Mouse (Mus musculus) bone marrow, adult 2 months (tissue): ENCODE measurements at regions not wholly inside any gene's neighbourhood (a gene's known extent, or its start where the extent isn't known, plus 50 kb on each side); places are given as distances from the start of the nearest gene placed in this dataset.

Source experiments
- H3K27ac ChIP-seq: fragments of 200-500 bp; 2 replicates; pipeline ENCODE4 v1.5.1; 2012; ENCODE audit warnings: low read depth, mild to moderate bottlenecking, control low read depth, inconsistent platforms, low read length; ENCODE audit not compliant: control insufficient read depth, poor library complexity, insufficient read depth
- H3K4me1 ChIP-seq: fragments of 200-500 bp; 2 replicates; pipeline ENCODE4 v1.6.1; 2011; ENCODE audit warnings: low read length; ENCODE audit not compliant: control insufficient read depth, insufficient read depth
- H3K4me3 ChIP-seq: fragments of 200-500 bp; replicated peaks from 2 replicates; pipeline ENCODE3; 2011; ENCODE audit warnings: mild to moderate bottlenecking, low read depth, low read length, control low read depth; ENCODE audit not compliant: control insufficient read depth
- CTCF ChIP-seq: fragments of 200-500 bp; IDR thresholded peaks from 2 replicates; pipeline ENCODE4 v1.5.1; 2011; ENCODE audit warnings: low read length, control low read depth; ENCODE audit not compliant: control insufficient read depth, insufficient read depth
- POLR2A ChIP-seq: fragments of 200-500 bp; IDR thresholded peaks from 2 replicates; pipeline ENCODE4 v1.6.1; 2011; ENCODE audit warnings: low read depth, mild to moderate bottlenecking, control low read depth, low read length, borderline replicate concordance; ENCODE audit not compliant: control insufficient read depth
- WGBS: fragments of 180-500 bp; shearing (Covaris S2); methylation state at CpG from one replicate; pipeline ENCODE4 v1.1.7; 2018; 5-methylcytosine and 5-hydroxymethylcytosine counted together

DNA sequence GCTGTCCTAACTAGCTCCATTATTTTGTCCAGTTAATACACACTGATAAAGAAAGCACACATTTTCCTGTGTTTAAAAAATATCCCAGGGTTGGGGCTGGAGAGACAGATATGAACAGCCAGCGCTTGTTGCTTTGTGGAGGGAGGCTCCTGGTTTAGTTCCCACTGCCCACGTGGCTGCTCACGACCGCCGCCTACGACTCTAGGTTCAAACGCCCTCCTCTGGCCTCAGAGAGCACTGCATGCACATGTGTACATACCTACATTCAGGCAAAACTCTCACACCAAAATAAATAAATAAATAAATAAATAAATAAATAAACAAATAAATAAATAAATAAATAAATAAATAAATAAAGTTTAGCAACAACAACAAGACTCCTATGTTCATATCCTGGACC is 104.8 kb downstream of the Gm525 start:
- TF ChIP-seq CTCF (no peak), POLR2A (no peak)
- Histone ChIP-seq H3K4me1 (no peaks in the 10 kb centered on the region), H3K4me3 (no peak overlapping the region), H3K27ac (no peak overlapping the region)
- 89% methylated on average over 7 of the region's 7 CpGs for WGBS

DNA sequence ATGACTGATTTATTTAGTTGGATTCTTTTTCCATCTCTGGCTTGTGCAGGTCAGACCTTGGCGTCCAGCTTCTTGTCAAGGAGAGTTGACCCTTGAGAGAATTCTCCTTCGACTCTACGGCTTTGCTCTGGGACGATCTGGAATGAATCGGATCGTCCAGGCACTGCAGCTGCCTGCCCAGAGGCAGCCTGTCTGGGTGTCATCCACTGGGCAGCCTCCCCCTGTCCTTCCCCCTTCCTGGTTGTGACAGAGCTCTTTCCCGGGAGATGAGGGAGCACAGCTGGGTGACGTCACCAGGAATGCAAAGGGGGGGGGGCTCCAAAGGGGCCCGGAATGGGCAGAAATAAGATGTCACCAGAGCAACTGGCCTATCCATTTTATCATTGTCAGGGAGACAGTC is 101.9 kb downstream of the Gm525 start:
- Histone ChIP-seq H3K27ac (no peak overlapping the region), H3K4me3 (no peak overlapping the region), H3K4me1 (no peaks in the 10 kb centered on the region)
- TF ChIP-seq CTCF (no peak), POLR2A (no peak)
- WGBS, result 19% methylated on average over 9 of the region's 9 CpGs

DNA sequence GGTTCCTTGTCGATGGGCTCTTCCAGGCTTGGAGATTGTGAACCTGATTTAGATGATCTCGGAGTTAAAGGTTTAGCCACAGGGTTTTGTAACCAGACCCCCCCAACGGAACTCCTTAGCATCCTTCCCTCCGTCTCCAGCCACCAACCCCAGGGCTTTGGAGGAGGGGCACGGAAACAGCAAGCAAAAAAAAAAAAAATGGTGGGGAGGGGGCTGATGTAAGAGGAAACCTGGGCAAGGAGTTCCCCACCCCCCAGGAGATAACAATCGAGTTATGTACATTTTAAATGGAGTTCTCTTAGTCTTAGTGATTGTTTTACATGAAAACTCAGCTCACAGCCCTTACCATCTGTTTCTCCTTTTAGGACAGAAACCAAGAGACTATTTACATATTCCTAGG is 101.3 kb downstream of the Gm525 start:
- Histone ChIP-seq H3K4me3 (no peak overlapping the region), H3K4me1 (no peaks in the 10 kb centered on the region), H3K27ac (no peak overlapping the region)
- TF ChIP-seq CTCF, result no peak
- no peak for TF ChIP-seq POLR2A
- 36% methylated on average over 6 of the region's 6 CpGs for WGBS

DNA sequence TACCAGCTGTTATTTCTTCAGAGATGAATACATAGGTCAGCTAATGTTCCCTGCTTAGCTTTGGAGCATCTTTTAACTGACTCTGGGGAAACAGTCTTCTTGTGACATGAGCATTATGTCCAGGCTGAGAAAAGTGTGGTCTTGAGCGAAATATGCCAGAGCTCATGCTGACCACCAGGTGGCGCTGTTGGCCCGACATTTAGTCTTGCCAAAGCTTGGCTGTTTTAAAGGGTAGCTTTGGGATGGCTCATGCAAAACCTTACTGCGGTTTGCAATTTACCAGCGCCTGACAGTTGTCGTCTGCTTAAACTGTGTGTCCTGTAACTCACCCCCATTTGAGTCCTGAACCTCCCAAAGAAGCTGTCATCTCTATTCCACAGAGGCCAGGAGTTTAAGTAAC is 91.6 kb downstream of the Gm525 start:
- TF ChIP-seq POLR2A (no peak), CTCF (peak; percentile 93)
- Histone ChIP-seq H3K27ac (no peak overlapping the region), H3K4me3 (no peak overlapping the region), H3K4me1 (no peaks in the 10 kb centered on the region)
- WGBS, result 11% methylated on average over 6 of the region's 6 CpGs

DNA sequence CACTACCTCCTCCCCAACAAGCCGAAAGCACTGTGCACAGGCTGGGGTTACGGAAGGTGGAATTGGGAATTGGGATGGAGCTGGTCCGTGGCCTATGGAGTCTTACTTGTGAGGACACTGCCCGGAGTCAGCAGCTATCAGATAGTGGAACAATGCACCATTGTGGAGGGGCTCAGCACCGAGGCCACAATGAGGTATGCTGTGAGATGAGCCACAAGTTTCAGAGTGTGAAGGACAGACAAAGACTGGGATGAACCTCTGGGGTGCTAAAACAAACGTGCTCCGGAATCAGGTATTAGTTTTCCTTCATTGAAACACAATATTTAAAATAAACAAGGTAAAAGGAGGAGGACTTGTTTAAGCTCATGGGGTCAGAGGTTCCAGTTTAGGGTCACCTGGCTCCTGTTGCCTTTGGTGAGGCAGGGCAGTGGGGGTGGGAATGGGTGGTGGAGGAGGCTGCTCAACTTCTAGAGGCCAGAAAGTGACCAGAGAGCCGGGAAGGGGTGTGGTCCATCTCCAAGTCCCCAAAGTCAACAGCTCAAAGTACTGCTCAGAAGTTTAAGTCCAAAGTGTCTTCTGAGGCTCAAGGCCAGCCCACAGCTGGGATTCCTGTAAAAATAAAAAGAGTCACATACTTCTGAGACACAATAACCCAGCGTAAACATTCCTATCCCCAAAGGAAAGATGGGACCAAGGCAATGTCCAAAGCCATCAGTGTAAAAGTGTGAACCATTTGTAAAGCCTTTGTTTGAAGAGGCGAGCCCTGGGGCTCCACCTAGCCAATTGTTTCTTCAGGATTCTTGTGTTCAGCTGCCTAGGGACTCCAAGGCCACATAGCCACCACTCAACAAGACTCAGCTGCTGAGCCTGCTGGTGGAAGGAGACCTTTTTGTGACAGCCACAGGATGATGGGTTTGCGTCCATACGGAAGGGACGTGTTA is 80.1 kb downstream of the Gm525 start:
- H3K4me3 ChIP-seq, result no peak overlapping the region
- TF ChIP-seq POLR2A (no peak), CTCF (no peak)
- no peaks in the 10 kb centered on the region for H3K4me1 ChIP-seq
- H3K27ac ChIP-seq, result no peak overlapping the region
- WGBS, result 79% methylated on average over 13 of the region's 13 CpGs

DNA sequence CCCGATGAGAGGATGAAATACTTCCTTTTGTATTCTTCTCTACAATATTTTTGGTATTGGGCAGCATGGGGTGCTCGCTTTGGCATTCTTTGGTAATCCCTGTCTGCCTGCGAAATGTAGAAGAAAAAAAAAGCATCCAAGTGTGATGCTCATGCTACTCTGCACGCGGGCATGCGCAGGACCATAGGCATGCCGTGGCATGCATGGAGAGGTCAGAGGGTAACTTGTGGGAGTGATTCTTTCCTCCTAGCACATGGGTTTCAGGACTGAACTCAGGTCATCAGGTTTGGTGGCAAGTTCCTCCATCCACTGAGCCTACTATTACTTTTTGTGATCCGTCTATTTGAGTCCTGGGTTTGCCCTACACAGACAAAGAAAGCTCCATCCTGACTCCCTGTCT is 74.3 kb downstream of the Gm525 start:
- 83% methylated on average over 8 of the region's 8 CpGs for WGBS
- TF ChIP-seq POLR2A, result no peak
- no peak for TF ChIP-seq CTCF
- H3K4me3 ChIP-seq, result no peak overlapping the region
- no peaks in the 10 kb centered on the region for H3K4me1 ChIP-seq
- H3K27ac ChIP-seq, result no peak overlapping the region

DNA sequence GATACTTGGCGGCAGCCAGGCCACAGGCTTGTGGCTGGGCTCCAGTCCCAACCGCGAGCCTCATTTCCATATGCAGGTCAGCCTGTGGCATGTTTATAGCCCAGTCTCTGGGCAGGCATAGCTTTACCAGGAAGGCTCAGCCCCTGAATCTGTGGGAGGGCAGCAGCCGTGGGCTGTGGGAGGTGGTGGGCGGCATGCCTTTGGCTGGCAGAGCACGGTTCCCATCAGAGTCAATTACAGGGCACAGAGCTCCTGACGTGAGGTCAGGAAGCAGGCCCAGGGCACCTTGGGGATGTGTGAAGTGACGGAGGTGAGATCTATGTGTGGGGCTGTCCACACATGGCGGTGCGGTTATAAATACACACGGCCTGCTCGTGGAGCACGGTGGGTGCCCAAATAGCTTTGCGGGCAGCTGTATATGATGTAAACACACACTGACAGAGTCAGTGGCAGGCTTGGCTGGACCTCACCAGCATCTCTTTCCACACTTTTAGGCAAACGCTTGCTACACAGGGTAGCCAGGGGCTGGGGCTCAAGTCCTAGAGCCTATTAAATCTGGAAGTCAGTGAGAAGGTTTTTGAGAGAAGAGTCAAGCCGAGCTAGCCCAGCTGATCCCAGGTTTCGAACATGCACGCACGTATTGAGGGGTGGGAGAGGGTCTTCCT is 71.8 kb downstream of the Gm525 start:
- no peaks in the 10 kb centered on the region for H3K4me1 ChIP-seq
- H3K4me3 ChIP-seq, result no peak overlapping the region
- TF ChIP-seq POLR2A (no peak), CTCF (no peak)
- no peak overlapping the region for H3K27ac ChIP-seq
- 29% methylated on average over 19 of the region's 19 CpGs for WGBS

DNA sequence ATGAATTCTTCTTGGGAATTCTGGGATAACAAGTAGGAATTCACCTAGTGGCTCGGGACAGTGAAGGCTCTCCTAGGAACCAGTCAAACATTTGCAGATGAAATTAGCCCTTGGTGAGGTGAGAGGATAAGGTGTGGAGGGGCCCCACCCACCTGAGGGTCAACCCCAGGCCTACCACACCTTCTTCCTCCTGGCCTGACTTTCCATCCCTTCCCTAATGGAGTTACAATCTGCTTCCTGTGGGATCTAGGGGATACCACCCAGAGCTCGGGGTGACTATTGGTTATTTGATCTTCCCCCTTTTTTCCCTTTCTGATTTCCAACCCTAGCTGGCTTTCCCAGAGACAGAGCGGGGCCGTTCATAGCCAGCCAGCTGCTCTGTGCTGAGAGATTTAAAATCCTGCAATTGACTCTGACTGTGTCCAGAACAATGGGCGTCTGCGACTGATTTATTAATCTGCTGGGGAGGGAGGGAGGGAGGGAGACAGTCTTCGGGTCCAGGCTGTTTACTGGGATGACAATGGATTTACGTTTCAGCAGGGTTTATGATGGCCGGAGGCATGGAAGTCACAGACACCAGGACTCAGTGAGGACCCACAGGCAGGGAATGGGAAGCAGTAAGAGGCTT is 69.0 kb downstream of the Gm525 start:
- no peaks in the 10 kb centered on the region for H3K4me1 ChIP-seq
- no peak overlapping the region for H3K4me3 ChIP-seq
- no peak overlapping the region for H3K27ac ChIP-seq
- TF ChIP-seq CTCF, result no peak
- TF ChIP-seq POLR2A, result no peak
- 51% methylated on average over 9 of the region's 9 CpGs for whole genome bisulfite sequencing
